Mouse (Mus musculus) stomach, embryonic 14.5 days (tissue): ENCODE measurements around the gene Uvrag. TPM values are rescaled to one million over a fixed set of nuclear protein-coding genes. Genes with fewer than 3 reads are reported as not detected.

Experiments used
- ATAC-seq: fragments of 200-750 bp; cut with Nextera tagmentation; 2 replicates; pipeline ENCODE4 v1.8.0; 2017; ENCODE audit warnings: low read depth, moderate TSS enrichment; ENCODE audit not compliant: insufficient number of reproducible peaks, insufficient read depth, low FRiP score
- H3K27ac ChIP-seq: fragments of 300-500 bp; sonication (generic); 2 replicates; pipeline ENCODE4 v1.5.1; 2014; ENCODE audit warnings: mild to moderate bottlenecking, low read length, moderate library complexity, mixed read lengths
- H3K27me3 ChIP-seq: fragments of 300-500 bp; sonication (generic); 2 replicates; pipeline ENCODE4 v1.6.1; 2014; ENCODE audit warnings: low read length, control low read depth, mixed read lengths; ENCODE audit not compliant: control insufficient read depth, insufficient read depth
- H3K36me3 ChIP-seq: fragments of 300-500 bp; sonication (generic); 2 replicates; pipeline ENCODE4 v1.6.1; 2014; ENCODE audit warnings: mild to moderate bottlenecking, control low read depth, low read length, moderate library complexity, mixed read lengths; ENCODE audit not compliant: control insufficient read depth, insufficient read depth
- H3K4me1 ChIP-seq: fragments of 300-500 bp; sonication (generic); 2 replicates; pipeline ENCODE4 v1.6.1; 2014; ENCODE audit warnings: low read length, control low read depth, mixed read lengths; ENCODE audit not compliant: control insufficient read depth, insufficient read depth
- H3K4me2 ChIP-seq: fragments of 300-500 bp; sonication (generic); replicated peaks from 2 replicates; pipeline ENCODE4 v1.6.1; 2014; ENCODE audit warnings: low read depth, low read length, control low read depth
- H3K4me3 ChIP-seq: fragments of 300-500 bp; sonication (generic); 2 replicates; pipeline ENCODE4 v1.5.1; 2014; ENCODE audit warnings: low read depth, low read length, control low read depth
- H3K9ac ChIP-seq: fragments of 300-500 bp; sonication (generic); replicated peaks from 2 replicates; pipeline ENCODE4 v1.6.1; 2014; ENCODE audit warnings: low read depth, mild to moderate bottlenecking, control low read depth, low read length, moderate library complexity, mixed read lengths
- H3K9me3 ChIP-seq: fragments of 300-500 bp; sonication (generic); 2 replicates; pipeline ENCODE4 v1.6.1; 2016; ENCODE audit warnings: low read depth, low read length, control low read depth; ENCODE audit not compliant: control insufficient read depth
- WGBS: fragments of 180-500 bp; shearing (Covaris S2); extraction: QIAGEN DNeasy Blood & Tissue Kit; methylation state at CpG from one replicate; pipeline ENCODE4 v1.1.7; 2014; 5-methylcytosine and 5-hydroxymethylcytosine counted together
- polyA plus RNA-seq: library from polyadenylated mRNA; unstranded; fragments of >200 nt; fragmentation: Nextera tagmentation; extraction: Ambion mirVana; gene quantifications from 2 replicates; pipeline ENCODE4 v1.2.1, GENCODE M21; 2014

The Uvrag gene
- polyA plus RNA-seq, 1 experiment from 2014 or later: 23.9 TPM

DNA sequence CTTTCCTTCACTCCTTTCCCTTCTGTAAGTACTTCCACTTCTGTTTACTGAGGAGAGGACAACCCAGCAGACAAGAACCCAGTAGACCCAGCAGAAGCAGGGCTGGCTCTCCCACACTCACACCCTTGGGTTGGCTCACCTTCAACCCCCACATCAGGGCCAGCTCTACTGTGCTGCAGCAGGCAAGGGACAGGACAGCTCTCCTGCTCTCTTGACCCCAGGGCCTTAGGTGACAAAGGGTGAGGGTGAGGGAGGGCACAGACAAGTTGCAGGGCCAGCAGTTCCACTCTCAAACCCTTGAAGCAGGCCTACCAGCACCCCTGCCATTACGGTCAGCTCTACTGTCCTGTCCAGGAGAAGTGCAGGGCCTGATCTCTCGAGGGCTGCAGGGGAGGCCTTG lies 155.0 kb downstream of the Uvrag start:
- 0 out of 2 replicates have a peak, but pooled peaks cover 5% of the 10 kb centered on the region for H3K4me1 ChIP-seq
- ATAC-seq: no peak
- no peak overlapping the region for H3K27ac ChIP-seq
- no peaks in the 10 kb centered on the region for H3K9me3 ChIP-seq
- H3K4me2 ChIP-seq: no peak overlapping the region
- no peak overlapping the region for H3K9ac ChIP-seq
- 71% methylated on average over 2 of the region's 2 CpGs for WGBS
- H3K36me3 ChIP-seq: peaks cover 4% of the 10 kb centered on the region; the same call in 1 of the 2 replicates
- no peak overlapping the region for H3K4me3 ChIP-seq
- no peaks in the 10 kb centered on the region for H3K27me3 ChIP-seq

GRCm38 (mm10) chr7:98985489-98985888 lies 155.5 kb downstream of the Uvrag start:
- WGBS: 86% methylated on average over 6 of the region's 6 CpGs
- Histone ChIP-seq H3K9me3 (no peaks in the 10 kb centered on the region), H3K4me1 (0 out of 2 replicates have a peak, but pooled peaks cover 5% of the 10 kb centered on the region), H3K27ac (no peak overlapping the region), H3K4me2 (no peak overlapping the region), H3K36me3 (peaks cover 4% of the 10 kb centered on the region; the same call in 1 of the 2 replicates), H3K4me3 (no peak overlapping the region), H3K9ac (no peak overlapping the region), H3K27me3 (no peaks in the 10 kb centered on the region)
- no peak for ATAC-seq

DNA sequence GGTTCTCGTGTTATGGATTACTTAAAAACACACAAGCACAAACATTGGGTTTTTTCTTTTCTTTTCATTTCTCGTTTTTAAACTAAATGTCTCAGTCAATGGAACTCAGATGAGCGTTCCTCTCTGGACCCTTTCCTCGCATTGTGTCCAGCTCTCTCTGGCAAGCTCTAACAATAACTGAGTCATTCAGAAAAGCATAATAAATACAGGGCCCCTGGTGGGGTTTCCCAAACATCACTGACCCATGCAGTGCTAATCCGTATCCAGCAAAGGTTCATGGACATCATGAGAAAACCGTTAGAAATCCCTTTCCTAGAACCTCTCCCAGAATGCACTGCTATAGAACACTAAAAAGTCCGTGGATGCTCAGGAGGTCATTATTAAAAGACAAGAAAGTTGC lies 156.6 kb downstream of the Uvrag start:
- H3K4me1 ChIP-seq: 0 out of 2 replicates have a peak, but pooled peaks cover 5% of the 10 kb centered on the region
- H3K36me3 ChIP-seq: peaks cover 4% of the 10 kb centered on the region; the same call in 1 of the 2 replicates
- no peak overlapping the region for H3K4me3 ChIP-seq
- WGBS: 67% methylated on average over 7 of the region's 7 CpGs
- H3K9me3 ChIP-seq: no peaks in the 10 kb centered on the region
- ATAC-seq: no peak
- H3K4me2 ChIP-seq: no peak overlapping the region
- H3K27me3 ChIP-seq: no peaks in the 10 kb centered on the region
- no peak overlapping the region for H3K9ac ChIP-seq
- no peak overlapping the region for H3K27ac ChIP-seq

DNA sequence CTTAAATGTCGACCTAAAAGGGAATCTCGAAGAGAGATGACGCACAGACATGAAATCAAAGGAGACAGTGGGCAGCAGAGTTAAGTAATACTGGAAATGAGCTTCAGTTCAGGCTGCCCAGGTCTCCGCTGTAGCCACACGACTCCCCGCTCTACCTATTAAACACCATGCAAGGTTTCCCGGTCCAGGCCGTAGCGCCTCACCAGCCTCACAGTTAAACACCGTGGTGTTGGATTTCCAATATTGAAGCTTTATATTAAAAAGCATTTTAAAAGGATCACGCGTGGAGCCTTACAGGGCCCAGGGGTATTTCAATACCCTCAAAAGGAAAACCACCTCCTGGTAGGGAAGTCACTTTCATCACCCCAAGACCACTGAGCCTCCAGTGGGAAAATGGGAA lies 157.9 kb downstream of the Uvrag start:
- Histone ChIP-seq H3K9ac (no peak overlapping the region), H3K36me3 (peaks cover 4% of the 10 kb centered on the region; the same call in 1 of the 2 replicates), H3K4me1 (0 out of 2 replicates have a peak, but pooled peaks cover 5% of the 10 kb centered on the region), H3K4me3 (no peak overlapping the region), H3K4me2 (no peak overlapping the region), H3K27ac (no peak overlapping the region), H3K9me3 (no peaks in the 10 kb centered on the region), H3K27me3 (no peaks in the 10 kb centered on the region)
- WGBS: 83% methylated on average over 12 of the region's 12 CpGs
- ATAC-seq: no peak

GRCm38 (mm10) chr7:98981423-98981822 lies 159.5 kb downstream of the Uvrag start:
- no peak overlapping the region for H3K27ac ChIP-seq
- no peak overlapping the region for H3K4me3 ChIP-seq
- no peaks in the 10 kb centered on the region for H3K9me3 ChIP-seq
- 84% methylated on average over 6 of the region's 6 CpGs for WGBS
- H3K36me3 ChIP-seq: no peaks in the 10 kb centered on the region
- no peak for ATAC-seq
- 0 out of 2 replicates have a peak, but pooled peaks cover 5% of the 10 kb centered on the region for H3K4me1 ChIP-seq
- H3K27me3 ChIP-seq: no peaks in the 10 kb centered on the region
- H3K4me2 ChIP-seq: no peak overlapping the region
- H3K9ac ChIP-seq: no peak overlapping the region

- H3K4me1 ChIP-seq: no peaks in the 10 kb centered on the region
- no peaks in the 10 kb centered on the region for H3K36me3 ChIP-seq
- no peak for ATAC-seq
- no peaks in the 10 kb centered on the region for H3K27me3 ChIP-seq
- H3K9me3 ChIP-seq: no peaks in the 10 kb centered on the region
- WGBS: 75% methylated on average over 12 of the region's 12 CpGs
- H3K4me3 ChIP-seq: no peak overlapping the region
- H3K4me2 ChIP-seq: no peak overlapping the region
- no peak overlapping the region for H3K9ac ChIP-seq
- no peak overlapping the region for H3K27ac ChIP-seq
These were observed 164.0 kb downstream of the Uvrag start for GRCm38 (mm10) chr7:98976839-98977457.

DNA sequence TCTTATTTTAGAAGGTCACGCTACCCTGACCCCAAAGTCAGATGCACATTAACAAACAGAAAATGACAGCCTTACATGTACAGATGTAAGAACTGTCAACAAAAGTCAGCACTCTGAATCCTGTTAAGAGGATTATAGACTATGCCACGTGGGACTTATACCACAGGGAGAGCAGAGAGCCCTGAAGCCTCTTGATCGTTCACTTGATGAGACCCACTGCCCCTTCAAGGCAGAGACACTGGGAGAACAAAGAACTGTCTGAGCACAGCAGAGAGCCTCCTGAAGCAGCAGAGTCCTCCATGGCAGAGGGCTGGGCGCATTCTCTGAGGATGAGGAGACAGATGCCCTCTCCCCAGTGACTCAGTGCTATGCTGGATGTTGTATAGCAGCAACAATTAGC lies 166.4 kb downstream of the Uvrag start:
- Histone ChIP-seq H3K27ac (no peak overlapping the region), H3K36me3 (no peaks in the 10 kb centered on the region), H3K9me3 (no peaks in the 10 kb centered on the region), H3K4me1 (no peaks in the 10 kb centered on the region), H3K4me3 (no peak overlapping the region), H3K4me2 (no peak overlapping the region), H3K27me3 (no peaks in the 10 kb centered on the region), H3K9ac (no peak overlapping the region)
- ATAC-seq: no peak
- 49% methylated on average over 4 of the region's 4 CpGs for WGBS

- Histone ChIP-seq H3K9me3 (0 out of 2 replicates have a peak, but pooled peaks cover 5% of the 10 kb centered on the region), H3K36me3 (no peaks in the 10 kb centered on the region), H3K4me2 (no peak overlapping the region), H3K27ac (no peak overlapping the region), H3K4me3 (no peak overlapping the region), H3K27me3 (no peaks in the 10 kb centered on the region), H3K9ac (no peak overlapping the region), H3K4me1 (peaks cover 9% of the 10 kb centered on the region)
- ATAC-seq: no peak
- 77% methylated on average over 5 of the region's 5 CpGs for WGBS
These were observed 170.2 kb downstream of the Uvrag start for GRCm38 (mm10) chr7:98970721-98971120.
